Mouse (Mus musculus): ENCODE measurements around the gene Pcyt1b.

DNA sequence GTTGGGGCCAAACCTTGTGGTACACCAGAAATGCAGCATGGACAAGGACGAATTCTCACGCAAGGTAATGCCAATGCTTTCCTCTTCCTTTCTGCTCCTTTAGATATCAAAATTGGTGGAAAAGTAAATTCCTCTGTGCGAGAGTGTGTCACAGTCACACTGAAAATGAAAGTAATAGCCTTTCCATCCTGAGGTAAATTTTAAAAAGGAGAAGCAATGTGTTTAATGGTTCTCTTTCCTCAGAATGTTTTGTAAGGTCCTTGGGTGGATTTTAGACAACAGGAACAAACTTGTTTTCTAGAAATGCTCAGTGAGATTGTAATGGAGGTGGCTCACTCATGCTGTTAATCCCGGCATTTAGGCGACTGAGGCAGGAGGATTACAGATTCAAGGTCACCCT is 490 bp downstream of the Pcyt1b start:
- TF ChIP-seq ZC3H11A (IDR thresholded peaks at IDR 0.05; ENCODE audit: borderline replicate concordance, low read depth, low read length): no peak
- no peak for TF ChIP-seq ZNF384 (IDR thresholded peaks at IDR 0.05; ENCODE audit: low read depth, low read length)

Measured in ES-E14 (cell line).